Mouse (Mus musculus) hematopoietic multipotent progenitor cell, adult 10-12 weeks (in vitro differentiated cells): ENCODE measurements around the gene Duoxa2. TPM values are rescaled to one million over a fixed set of nuclear protein-coding genes. Genes with fewer than 3 reads are reported as not detected.

ENCODE experiments used
- polyA plus RNA-seq: library from polyadenylated mRNA; stranded (reverse); fragments of >175 nt; gene quantifications from 2 replicates; pipeline ENCODE4 v1.2.3, GENCODE M21; 2012; ENCODE audit warnings: low replicate concordance

Duoxa2 gene
- polyA plus RNA-seq = not detected in 2 replicates

GRCm38 (mm10) chr2:122298596-122299490 lies at the start of gene Duoxa2:
Gene Duoxa2 (plus strand): TSS chr2:122298900.

GRCm38 (mm10) chr2:122298096-122298499 lies 602 bp upstream of the Duoxa2 start, which contains the start of gene Duox2:
Gene Duox2 (minus strand): TSS chr2:122298449.

GRCm38 (mm10) chr2:122313536-122313935 lies 14.8 kb downstream of the Duoxa2 start, which contains the start of gene Duoxa1:
Gene Duoxa1 (minus strand): TSS chr2:122313730.

GRCm38 (mm10) chr2:122315372-122315771 lies 16.7 kb downstream of the Duoxa2 start, which contains the start of gene Duox1:
Gene Duox1 (plus strand): TSS chr2:122315672.

Other genes starting within 250 kb of the Duoxa2 start
- 3.0 and 3.7 TPM in 2 replicates for gene Spg11, start 180.5 kb upstream of the Duoxa2 start, polyA plus RNA-seq
- gene B2m, start 151.2 kb upstream of the Duoxa2 start, polyA plus RNA-seq = 237 and 274 TPM in 2 replicates
- gene Trim69, start 138.2 kb upstream of the Duoxa2 start, polyA plus RNA-seq = not detected in 2 replicates
- not detected in 2 replicates for gene Patl2, start 112.7 kb upstream of the Duoxa2 start, polyA plus RNA-seq
- not detected in 2 replicates for gene Terb2, start 112.6 kb upstream of the Duoxa2 start, polyA plus RNA-seq
- gene Sord, start 64.2 kb upstream of the Duoxa2 start, polyA plus RNA-seq = 6.1 and 6.2 TPM in 2 replicates
- gene Duox2, start 451 bp upstream of the Duoxa2 start, polyA plus RNA-seq = not detected in 2 replicates
- gene Duoxa1, start 14.8 kb downstream of the Duoxa2 start, polyA plus RNA-seq = not detected in 2 replicates
- gene Duox1, start 16.8 kb downstream of the Duoxa2 start, polyA plus RNA-seq = not detected in 2 replicates
- gene Shf, start 70.3 kb downstream of the Duoxa2 start, polyA plus RNA-seq = 8.2 and 25.6 TPM in 2 replicates
- gene Slc28a2, start 127.6 kb downstream of the Duoxa2 start, polyA plus RNA-seq = 1.9 and 2.8 TPM in 2 replicates
- gene Gm14085, start 186.0 kb downstream of the Duoxa2 start, polyA plus RNA-seq = 0.16 and 2.3 TPM in 2 replicates